Mouse (Mus musculus): Measurements from ENCODE around the gene Ankmy1.

The Ankmy1 gene

DNA sequence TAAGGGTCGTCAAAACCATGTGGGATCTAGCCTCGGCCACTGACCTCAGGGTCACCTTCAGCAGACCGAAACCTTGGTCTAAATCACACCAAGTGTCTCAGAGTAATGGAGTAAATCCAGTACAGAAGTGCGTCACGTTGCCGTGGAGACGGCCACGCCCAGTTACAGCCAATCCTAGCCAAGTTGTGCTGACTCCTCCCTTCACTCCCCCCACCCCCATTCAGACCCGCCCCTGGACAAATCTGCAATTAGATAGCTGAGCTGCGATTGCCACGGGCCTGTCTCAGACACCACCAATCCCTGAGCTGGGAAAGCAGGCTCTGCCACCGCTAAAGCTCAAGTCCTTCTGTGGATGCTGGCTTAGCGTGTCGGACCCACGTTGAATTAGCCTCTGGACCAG lies at the start of gene Ankmy1:
Gene Ankmy1 (minus strand): TSS at position 121 of the 400 bp plus-strand sequence.
- DNase-seq (ENCODE audit: low spot score) = no peak

DNA sequence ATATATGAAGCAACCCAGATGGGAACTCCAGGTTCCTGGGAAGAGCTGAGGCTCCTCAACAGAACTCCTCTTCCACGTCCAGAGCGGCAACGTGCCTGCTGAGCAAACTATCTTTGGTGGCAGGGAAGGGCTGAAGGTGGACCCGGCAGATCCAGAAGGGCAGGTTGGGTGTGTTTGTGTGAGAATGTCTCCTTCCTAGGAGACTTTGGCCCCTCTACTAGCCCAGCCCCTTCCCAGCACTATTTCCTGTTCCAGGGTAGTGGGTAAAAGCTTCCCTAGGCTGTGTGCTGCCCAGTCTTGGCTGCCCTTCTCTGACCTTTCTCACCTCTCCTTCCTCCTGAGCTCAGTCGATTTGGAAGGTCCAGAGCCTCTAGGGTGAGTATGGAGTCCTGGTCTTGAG lies 47.9 kb upstream of the Ankmy1 start, which contains the start of gene Gpr35:
Gene Gpr35 (plus strand): TSS at position 259 of the 400 bp plus-strand sequence.
- no peak for DNase-seq (ENCODE audit: low spot score)

- DNase-seq (ENCODE audit: low spot score) = no peak
These were observed 46.7 kb upstream of the Ankmy1 start for GRCm38 (mm10) chr1:92949426-92949825.

DNA sequence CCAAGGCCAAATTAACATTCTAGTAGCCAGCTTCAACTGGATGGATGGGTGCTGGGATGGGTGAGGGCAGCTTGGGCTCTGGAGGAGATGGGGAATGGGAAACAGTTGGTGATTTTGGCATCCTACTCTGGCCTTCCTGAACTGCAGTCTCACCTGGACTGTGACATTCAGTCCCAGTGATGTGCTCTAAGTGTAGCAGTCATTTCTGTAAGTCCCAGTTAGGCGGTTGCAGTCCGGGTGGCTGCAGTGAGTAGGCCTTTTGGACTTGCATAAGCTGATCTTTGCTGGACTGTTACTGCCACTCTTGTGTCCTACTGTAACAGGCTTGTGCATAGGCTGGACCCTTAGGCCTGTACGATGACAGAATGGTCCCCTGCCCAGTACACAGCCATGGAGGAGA lies 45.3 kb upstream of the Ankmy1 start:
- no peak for DNase-seq (ENCODE audit: low spot score)

GRCm38 (mm10) chr1:92943219-92943989 lies 40.7 kb upstream of the Ankmy1 start:
- DNase-seq (ENCODE audit: low spot score) = no peak

- DNase-seq (ENCODE audit: low spot score) = no peak
These were observed 37.0 kb upstream of the Ankmy1 start for GRCm38 (mm10) chr1:92939746-92940145.

- DNase-seq (ENCODE audit: low spot score) = no peak
These were observed 35.1 kb upstream of the Ankmy1 start for GRCm38 (mm10) chr1:92937797-92938196.

DNA sequence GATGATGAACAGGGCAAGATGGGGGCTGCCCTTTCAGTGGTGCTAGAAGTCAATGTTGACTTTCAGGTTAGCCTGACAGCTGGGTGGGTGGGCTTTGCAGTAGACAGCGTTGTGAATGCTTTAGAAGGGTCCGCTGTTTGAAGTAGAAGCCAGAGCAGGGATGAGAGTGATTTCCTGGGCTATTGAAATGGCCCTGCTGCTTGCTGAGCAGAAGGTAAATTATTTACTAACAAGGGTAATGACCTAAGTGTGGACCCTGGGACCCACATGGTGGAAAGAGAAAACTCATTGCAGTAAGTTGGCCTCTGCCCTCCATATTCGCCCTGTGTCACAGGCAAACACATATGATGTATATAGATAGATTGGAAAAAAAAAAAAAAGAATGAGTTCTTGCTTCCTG lies 33.8 kb upstream of the Ankmy1 start:
- DNase-seq (ENCODE audit: low spot score) = no peak

DNA sequence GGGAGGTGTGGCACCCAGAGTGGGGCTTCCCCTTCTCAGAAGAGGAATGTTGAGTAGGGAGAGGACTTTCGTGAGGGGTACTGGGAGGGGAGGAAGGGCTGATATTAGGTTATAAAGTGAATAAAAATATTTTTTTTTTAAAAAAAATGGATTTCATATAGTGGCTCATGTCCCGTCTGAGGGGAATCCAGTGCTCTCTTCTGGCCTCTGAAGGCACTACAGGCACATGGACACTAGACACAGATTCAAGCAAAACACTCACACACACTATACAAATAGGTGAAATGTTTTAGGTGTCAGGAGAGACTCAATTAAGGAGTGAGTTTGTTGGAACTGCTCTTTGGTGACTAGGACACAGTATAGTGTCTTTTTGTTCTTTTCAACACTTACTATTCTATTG lies 33.3 kb upstream of the Ankmy1 start:
- no peak for DNase-seq (ENCODE audit: low spot score)

DNA sequence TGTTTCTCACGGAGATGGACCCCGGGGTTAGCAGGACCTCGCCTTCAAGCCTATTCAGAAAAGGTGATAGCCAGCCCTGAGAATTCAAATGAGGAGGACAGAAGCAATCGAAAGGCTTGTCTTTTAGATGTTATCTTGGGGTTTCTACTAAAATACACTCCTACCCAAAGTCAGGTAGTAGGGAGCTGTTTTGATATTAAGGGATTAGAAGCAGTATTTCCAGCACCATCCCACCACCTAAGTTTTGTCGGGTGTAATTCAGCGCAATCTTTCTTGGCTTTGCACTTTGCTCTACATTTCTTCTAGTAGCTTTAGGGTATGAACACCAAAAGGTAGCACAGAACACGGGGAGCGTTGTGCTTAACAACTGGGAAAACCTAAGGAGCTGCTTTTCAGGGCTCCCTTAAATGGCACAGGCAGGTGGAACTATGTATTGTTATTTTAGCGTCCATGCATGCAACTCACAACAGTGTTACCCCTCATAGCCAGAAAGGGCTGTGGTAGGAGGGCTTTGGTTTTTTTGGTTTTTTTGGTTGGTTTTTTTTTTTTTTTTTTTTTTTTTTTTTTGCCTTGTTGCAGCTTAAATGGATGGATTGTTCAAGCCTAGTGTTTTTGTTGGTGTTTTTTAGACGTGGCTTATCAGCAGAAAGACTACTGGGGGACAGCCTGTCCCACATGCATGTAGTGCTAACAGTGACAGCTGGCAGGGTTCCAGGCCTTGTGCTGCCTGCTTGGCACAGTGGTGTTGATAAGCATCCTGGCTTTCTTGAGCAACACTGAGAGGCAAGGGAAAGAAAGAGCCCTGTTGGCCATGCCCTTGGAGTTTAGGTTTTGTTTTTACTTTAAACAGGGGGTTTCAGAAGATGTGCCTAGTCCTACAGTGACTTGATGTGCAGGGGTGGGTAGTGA lies 32.6 kb upstream of the Ankmy1 start:
- no peak for DNase-seq (ENCODE audit: low spot score)

DNA sequence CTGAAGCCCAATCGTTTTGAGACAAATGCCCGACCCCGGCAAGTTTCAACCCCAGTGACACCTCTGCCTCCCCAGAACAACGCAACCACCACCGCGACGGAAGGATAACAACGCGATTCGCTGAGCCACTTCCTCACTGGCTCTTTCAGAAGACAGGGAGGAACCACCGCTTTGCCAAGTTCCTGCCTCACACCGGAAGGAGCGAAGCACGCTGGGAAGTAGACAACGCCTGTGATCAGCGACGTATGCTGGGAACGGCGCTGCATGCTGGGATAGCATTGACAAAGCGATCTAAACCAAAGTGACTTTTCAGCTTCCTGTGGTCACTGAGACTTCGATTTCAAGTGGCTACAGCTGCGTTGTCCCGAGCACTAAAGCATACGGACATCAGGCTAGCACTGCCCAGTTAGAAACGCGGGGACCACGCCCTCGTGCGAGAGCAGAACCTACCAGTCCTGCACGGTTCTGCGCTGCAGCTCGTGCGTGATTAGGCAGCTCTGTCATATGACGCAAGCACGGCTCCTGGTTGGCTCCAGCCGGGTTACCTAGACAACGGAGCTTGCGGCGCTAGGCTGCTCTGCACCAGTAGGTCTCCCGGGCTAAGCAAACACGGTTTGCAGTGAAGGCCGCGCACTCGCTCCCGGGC lies 31.6 kb upstream of the Ankmy1 start, which contains the start of gene Capn10:
Gene Capn10 (plus strand): TSS at position 195 of the 646 bp plus-strand sequence.
- DNase-seq (ENCODE audit: low spot score) = peak; percentile 94

DNA sequence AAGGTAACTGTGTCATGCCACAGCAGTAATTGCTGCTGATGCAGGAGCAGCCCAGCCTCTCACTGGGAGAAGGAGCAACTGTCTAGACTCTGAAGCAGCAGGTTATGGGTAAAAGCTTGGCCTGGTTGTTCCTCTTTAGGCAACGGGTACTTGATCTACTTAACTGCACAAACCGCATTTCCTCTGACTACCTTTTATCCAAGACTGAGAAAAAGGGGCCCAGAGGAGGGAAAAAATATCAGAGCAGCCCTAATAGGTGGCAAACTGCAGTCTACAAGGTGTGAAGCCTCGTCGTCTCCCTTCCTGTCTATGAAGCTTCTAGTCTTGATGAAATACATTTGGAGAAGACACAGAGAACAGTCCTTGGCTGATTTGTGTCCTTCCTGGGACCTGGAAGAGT lies 30.9 kb upstream of the Ankmy1 start:
- no peak for DNase-seq (ENCODE audit: low spot score)

DNA sequence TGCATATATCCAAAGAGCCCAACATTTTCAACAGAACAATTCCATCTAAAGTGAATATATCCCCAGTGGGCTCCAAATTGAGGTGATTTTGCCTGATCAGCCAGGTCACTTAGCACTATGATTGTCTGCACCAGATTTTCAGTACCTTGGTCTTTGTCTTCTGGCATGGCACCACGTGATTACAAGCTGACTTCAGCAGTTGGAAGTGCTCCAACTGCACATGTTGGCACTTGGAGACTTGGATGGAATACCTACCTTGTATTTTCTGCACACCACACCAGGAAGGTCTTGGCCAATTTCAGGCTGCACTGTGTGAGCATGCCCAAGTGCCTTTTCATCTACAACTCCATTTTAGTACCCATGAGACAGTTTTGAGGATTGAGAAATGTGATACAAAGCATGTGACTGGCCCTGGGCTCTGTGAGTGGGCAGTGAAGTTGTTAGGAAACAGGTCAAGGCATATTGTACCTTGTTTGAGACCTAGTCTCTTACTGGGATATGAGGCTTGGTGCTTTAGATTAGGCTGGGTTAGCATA lies 27.5 kb upstream of the Ankmy1 start:
- DNase-seq (ENCODE audit: low spot score) = no peak

DNA sequence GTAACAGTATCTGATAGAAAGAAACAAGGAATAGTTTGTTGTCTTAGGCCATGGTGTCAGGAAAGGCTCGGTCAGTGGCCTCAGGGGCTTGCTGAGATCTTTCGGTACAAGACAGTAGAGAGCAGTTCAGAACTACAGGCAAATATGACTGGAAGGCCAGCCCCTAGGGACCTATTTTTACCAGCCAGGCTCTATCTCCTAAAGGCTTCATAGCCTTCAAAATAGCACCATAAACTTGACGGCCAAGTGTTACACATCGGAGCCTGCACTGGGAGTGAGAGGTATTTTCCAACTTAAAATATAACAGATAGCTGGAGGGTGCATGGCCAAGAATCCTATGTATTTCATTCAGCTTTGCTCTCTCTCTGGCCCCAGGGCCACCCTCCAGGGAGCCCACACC lies 18.8 kb upstream of the Ankmy1 start:
- no peak for DNase-seq (ENCODE audit: low spot score)

DNA sequence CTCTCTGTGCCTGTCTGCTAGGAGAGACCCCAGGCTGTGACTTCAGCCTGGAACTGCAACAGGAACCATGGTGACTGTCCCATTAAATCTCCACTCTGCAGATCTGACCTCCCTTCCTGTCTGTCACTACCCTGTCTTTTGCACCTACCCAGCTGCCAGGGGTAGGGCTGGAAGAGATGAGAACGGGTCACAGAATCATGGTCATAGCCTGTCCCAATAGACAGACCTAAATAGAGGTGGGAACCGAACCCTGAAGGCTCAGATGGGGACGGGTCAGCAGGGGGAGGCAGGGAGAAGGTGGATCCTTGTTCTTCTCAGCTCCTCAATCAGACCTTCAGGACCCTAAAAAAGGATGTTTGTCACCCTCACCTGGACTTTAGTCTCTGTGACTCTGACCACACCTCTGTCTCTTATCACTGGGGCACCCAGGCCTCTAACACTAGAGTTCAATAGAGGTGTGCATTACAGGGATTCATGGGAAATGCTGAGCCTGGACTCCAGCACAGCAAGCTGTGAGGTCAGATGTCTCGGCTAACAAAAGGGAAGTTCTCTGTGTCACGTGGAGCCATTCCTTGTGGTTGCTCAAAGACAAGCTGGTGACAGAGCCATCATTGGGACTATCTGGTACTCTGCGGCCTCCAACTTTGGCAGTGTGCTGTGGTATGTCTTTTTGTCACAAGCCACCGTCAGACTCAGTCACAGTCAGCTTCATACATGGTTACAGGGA lies 17.9 kb upstream of the Ankmy1 start:
- DNase-seq (ENCODE audit: low spot score) = no peak

- DNase-seq (ENCODE audit: low spot score) = no peak
These were observed 17.1 kb upstream of the Ankmy1 start for GRCm38 (mm10) chr1:92919775-92920174.

- DNase-seq (ENCODE audit: low spot score) = no peak
These were observed 16.4 kb upstream of the Ankmy1 start for GRCm38 (mm10) chr1:92919151-92919550.

DNA sequence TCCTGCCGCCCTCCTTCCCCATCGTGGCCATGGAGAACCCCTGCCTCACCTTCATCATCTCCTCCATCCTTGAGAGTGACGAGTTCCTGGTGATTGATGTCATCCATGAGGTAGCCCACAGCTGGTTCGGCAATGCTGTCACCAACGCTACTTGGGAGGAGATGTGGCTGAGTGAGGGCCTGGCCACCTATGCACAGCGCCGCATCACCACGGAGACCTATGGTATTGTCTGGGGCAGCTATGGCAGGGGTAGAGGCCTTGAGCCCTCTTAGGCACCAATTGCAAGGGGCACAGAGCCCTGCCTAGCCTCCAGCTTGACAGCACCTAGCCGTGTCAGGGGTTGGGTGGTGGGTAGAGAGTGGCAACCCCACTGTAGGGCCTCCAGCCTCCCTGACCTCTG lies 14.0 kb upstream of the Ankmy1 start:
- DNase-seq (ENCODE audit: low spot score) = no peak

- no peak for DNase-seq (ENCODE audit: low spot score)
These were observed 12.3 kb upstream of the Ankmy1 start for GRCm38 (mm10) chr1:92914993-92915392.

- DNase-seq (ENCODE audit: low spot score) = no peak
These were observed 11.5 kb upstream of the Ankmy1 start for GRCm38 (mm10) chr1:92914239-92914638.

DNA sequence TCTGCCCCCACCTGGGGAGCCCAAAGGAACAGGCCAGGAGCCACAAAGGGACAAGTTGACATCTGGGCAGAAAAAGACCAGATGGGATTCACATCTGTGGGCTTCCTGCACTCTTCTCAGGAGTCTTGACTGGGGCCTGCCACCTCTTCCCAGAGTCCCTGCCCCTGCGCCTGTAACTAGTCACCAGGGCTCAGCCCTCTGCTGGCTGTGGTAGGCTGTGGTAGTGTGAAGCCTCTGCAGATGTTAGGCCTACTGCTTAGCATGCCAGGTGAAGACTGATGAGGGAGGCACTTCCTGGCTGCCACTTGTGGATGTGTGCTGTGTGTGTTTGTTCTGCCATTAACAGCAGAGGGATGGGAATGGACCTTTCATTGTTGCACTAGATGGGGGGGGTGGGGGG lies 9.6 kb upstream of the Ankmy1 start:
- DNase-seq (ENCODE audit: low spot score) = no peak

DNA sequence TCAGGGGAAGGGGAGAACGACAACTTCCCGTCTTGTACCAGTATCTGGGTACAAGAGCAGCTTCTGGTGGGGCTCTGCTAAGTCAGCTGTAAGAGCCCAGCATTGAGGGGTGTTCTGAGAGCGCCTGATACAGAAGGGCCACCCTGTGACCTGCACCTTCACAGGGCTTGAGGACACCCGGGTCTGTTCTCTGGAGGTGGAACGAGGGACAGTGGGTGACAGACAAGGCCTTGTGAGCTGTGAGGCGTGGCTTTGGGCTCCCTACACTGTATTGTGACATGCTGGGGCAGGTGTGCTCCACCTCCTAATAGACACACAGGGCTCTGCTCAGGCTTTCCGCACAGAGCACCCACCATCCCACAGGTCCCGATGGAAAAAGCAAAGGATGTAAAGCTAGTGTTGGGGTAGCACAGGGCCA lies 9.0 kb upstream of the Ankmy1 start:
- DNase-seq (ENCODE audit: low spot score) = no peak

All from left cerebral cortex, adult 11 months (tissue).